24 mouse cellular contexts compared by ENCODE assay signal in the genomic region with DNA sequence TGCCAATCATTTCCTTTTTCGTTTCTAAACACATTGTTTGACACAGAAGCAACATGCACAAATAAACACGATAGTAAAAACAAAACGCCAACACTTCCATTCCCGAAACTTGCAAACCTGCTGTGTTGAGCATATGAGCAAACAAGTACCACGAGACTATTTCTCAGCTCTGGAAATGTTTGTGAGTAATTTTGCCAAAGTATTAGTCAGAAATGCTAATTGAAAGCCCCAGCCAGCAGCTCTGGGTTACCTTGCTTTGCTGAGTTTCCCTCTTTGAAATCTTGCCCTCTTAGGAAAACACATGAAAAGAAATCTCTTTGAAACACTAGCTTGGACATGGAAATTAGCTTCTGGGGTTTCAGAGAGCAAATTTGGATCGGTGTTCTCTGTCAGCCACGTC. TPM values are rescaled to one million over a fixed set of nuclear protein-coding genes. Genes with fewer than 3 reads are reported as not detected.
DNase-seq lines count a peak whose midpoint lies in the region; ATAC-seq and TF ChIP-seq lines count a peak whose summit lies in the region.
"Had no signal": no experiment of that assay in that cellular context is flagged by ENCODE, and none has a peak within 500 bp of the region (broad histone marks: within the 10 kb centered on the region; RNA-seq: fewer than 3 reads in every experiment).

No protein-coding gene starts in this region.

- DNase-seq in forebrain, postnatal 0 days: peak; percentile 39
- peak; percentile 18 for DNase-seq in layer of hippocampus, adult 9-10 months (ENCODE audit: low spot score)
- DNase-seq in layer of hippocampus, postnatal 10 days (ENCODE audit: low spot score in 2 of 2): no peak
- DNase-seq in CH12.LX (ENCODE audit: extremely low read depth): no peak
- DNase-seq in brain, embryonic 14.5 days (ENCODE audit: low read depth): peak; percentile 9
- no peak for DNase-seq in lung, postnatal 36 days
- no peak for DNase-seq in adrenal gland, postnatal 4 days (ENCODE audit: low spot score in 2 of 2)
- DNase-seq: adrenal gland, postnatal 25 days; cerebellum, adult 18-20 months; cerebellum, postnatal 25 days; gastrocnemius, postnatal 14 days; heart, adult 11 months; thymus, adult 2 months; thymus, postnatal 4 days had no signal

- no peak overlapping the region for H3K4me3 ChIP-seq in forebrain, postnatal 0 days (ENCODE audit: low read depth, low read length)
- H3K4me3 ChIP-seq in forebrain, embryonic 15.5 days: no peak overlapping the region
- no peak overlapping the region for H3K4me3 ChIP-seq in CH12.LX (replicated peaks in 1 of 3; ENCODE audit: low read depth in 2 of 3, low read length in 2 of 3, poor library complexity in 1 of 3)
- H3K4me3 ChIP-seq: embryonic facial prominence, embryonic 13.5 days; hindbrain, embryonic 10.5 days; intestine, embryonic 15.5 days; kidney, embryonic 15.5 days; midbrain, embryonic 15.5 days; neural tube, embryonic 12.5 days had no signal

- no peak for TF ChIP-seq CTCF in forebrain, postnatal 0 days (IDR thresholded peaks at IDR 0.05; ENCODE audit: low read depth)
- TF ChIP-seq CTCF in CH12.LX (conservative IDR thresholded peaks at IDR 0.05 in 1 of 2, IDR thresholded peaks at IDR 0.05 in 1 of 2; ENCODE audit: low read depth in 2 of 2, low read length in 2 of 2): no peak
- no peak for TF ChIP-seq CTCF in brain, embryonic 14.5 days (IDR thresholded peaks at IDR 0.05; ENCODE audit: borderline replicate concordance, extremely low read depth, insufficient read depth, insufficient read length)

- no peak for TF ChIP-seq RAD21 in CH12.LX (IDR thresholded peaks at IDR 0.05; ENCODE audit: low read depth, low read length)

- H3K9me3 ChIP-seq in forebrain, postnatal 0 days (ENCODE audit: low read length): no peaks in the 10 kb centered on the region
- no peaks in the 10 kb centered on the region for H3K9me3 ChIP-seq in forebrain, embryonic 15.5 days
- no peaks in the 10 kb centered on the region for H3K9me3 ChIP-seq in CH12.LX (replicated peaks; ENCODE audit: low read length)
- H3K9me3 ChIP-seq: embryonic facial prominence, embryonic 13.5 days; hindbrain, embryonic 10.5 days; intestine, embryonic 15.5 days; kidney, embryonic 15.5 days; midbrain, embryonic 15.5 days; neural tube, embryonic 12.5 days had no signal

- H3K27me3 ChIP-seq in forebrain, postnatal 0 days (ENCODE audit: insufficient read depth, low read length): no peaks in the 10 kb centered on the region
- no peaks in the 10 kb centered on the region for H3K27me3 ChIP-seq in forebrain, embryonic 15.5 days
- no peaks in the 10 kb centered on the region for H3K27me3 ChIP-seq in CH12.LX (replicated peaks)
- H3K27me3 ChIP-seq: embryonic facial prominence, embryonic 13.5 days; intestine, embryonic 15.5 days; kidney, embryonic 15.5 days; midbrain, embryonic 15.5 days; neural tube, embryonic 12.5 days had no signal

- H3K27ac ChIP-seq in forebrain, postnatal 0 days (ENCODE audit: low read depth, low read length): no peak overlapping the region
- no peak overlapping the region for H3K27ac ChIP-seq in forebrain, embryonic 15.5 days (replicated peaks)
- H3K27ac ChIP-seq in CH12.LX (ENCODE audit: insufficient read depth, low read depth): no peak overlapping the region
- H3K27ac ChIP-seq: embryonic facial prominence, embryonic 13.5 days; hindbrain, embryonic 10.5 days; intestine, embryonic 15.5 days; kidney, embryonic 15.5 days; macrophage; midbrain, embryonic 15.5 days; neural tube, embryonic 12.5 days had no signal

- in situ Hi-C loops in CH12.LX (cut with MboI; ENCODE audit: low pct_ligation_motif_present, low pct_unique_long_range_greater_than_20kb, low sequenced_read_pairs): no loop called here

- ATAC-seq in forebrain, postnatal 0 days: peak; percentile 8; the same call in 1 of the 2 replicates
- ATAC-seq in forebrain, embryonic 15.5 days (replicated peaks): no peak
- ATAC-seq: hindbrain, embryonic 16.5 days; intestine, embryonic 15.5 days; midbrain, embryonic 15.5 days had no signal

- H3K9ac ChIP-seq in forebrain, postnatal 0 days: no peak overlapping the region
- no peak overlapping the region for H3K9ac ChIP-seq in forebrain, embryonic 15.5 days (replicated peaks)
- no peak overlapping the region for H3K9ac ChIP-seq in CH12.LX (ENCODE audit: insufficient read depth, low read depth)
- H3K9ac ChIP-seq: embryonic facial prominence, embryonic 13.5 days; intestine, embryonic 15.5 days; kidney, embryonic 15.5 days; midbrain, embryonic 15.5 days; neural tube, embryonic 12.5 days had no signal

- H3K4me1 ChIP-seq in forebrain, postnatal 0 days (ENCODE audit: insufficient read depth): no peaks in the 10 kb centered on the region
- 0 out of 2 replicates have a peak, but pooled peaks cover 3% of the 10 kb centered on the region for H3K4me1 ChIP-seq in forebrain, embryonic 15.5 days
- no peaks in the 10 kb centered on the region for H3K4me1 ChIP-seq in CH12.LX (ENCODE audit: control insufficient read depth in 1 of 2, insufficient read depth in 2 of 2)
- H3K4me1 ChIP-seq: hindbrain, embryonic 10.5 days; intestine, embryonic 15.5 days; kidney, embryonic 15.5 days; midbrain, embryonic 15.5 days; neural tube, embryonic 12.5 days had no signal

- H3K36me3 ChIP-seq in forebrain, postnatal 0 days (ENCODE audit: insufficient read depth): no peaks in the 10 kb centered on the region
- H3K36me3 ChIP-seq in forebrain, embryonic 15.5 days: no peaks in the 10 kb centered on the region
- no peaks in the 10 kb centered on the region for H3K36me3 ChIP-seq in CH12.LX (replicated peaks in 1 of 2; ENCODE audit: control insufficient read depth in 1 of 2, insufficient read depth in 1 of 2, low read length in 1 of 2)
- H3K36me3 ChIP-seq: embryonic facial prominence, embryonic 13.5 days; hindbrain, embryonic 10.5 days; intestine, embryonic 15.5 days; kidney, embryonic 15.5 days; midbrain, embryonic 15.5 days; neural tube, embryonic 12.5 days had no signal

- no peak for TF ChIP-seq POLR2A in CH12.LX (IDR thresholded peaks at IDR 0.05; ENCODE audit: low read depth, low read length)
- no peak for TF ChIP-seq POLR2A in brain, embryonic 14.5 days (IDR thresholded peaks at IDR 0.05; ENCODE audit: borderline replicate concordance, extremely low read depth, insufficient read depth, insufficient read length, poor library complexity, severe bottlenecking)

- 32% methylated on average over 7 of the region's 7 CpGs for WGBS in forebrain, postnatal 0 days
- 59% methylated on average over 7 of the region's 7 CpGs for WGBS in forebrain, embryonic 15.5 days

- H3K79me2 ChIP-seq in CH12.LX (replicated peaks; ENCODE audit: control insufficient read depth, extremely low read depth, insufficient read depth, poor library complexity, severe bottlenecking): no peaks in the 10 kb centered on the region

- TF ChIP-seq EP300 in CH12.LX (IDR thresholded peaks at IDR 0.05; ENCODE audit: low read length): no peak

- dilution Hi-C loops in CH12.LX (cut with MboI; ENCODE audit: extremely low pct_ligation_motif_present, extremely low pct_unique_long_range_greater_than_20kb, low sequenced_read_pairs): no loop called here

- H3K4me2 ChIP-seq in forebrain, postnatal 0 days (ENCODE audit: low read depth): no peak overlapping the region
- H3K4me2 ChIP-seq in forebrain, embryonic 15.5 days (replicated peaks): no peak overlapping the region
- H3K4me2 ChIP-seq in CH12.LX (ENCODE audit: insufficient read depth, low read depth, poor library complexity, severe bottlenecking): peak overlapping the region; percentile 29
- H3K4me2 ChIP-seq: embryonic facial prominence, embryonic 13.5 days; heart, embryonic 11.5 days; intestine, embryonic 15.5 days; kidney, embryonic 15.5 days; midbrain, embryonic 15.5 days; neural tube, embryonic 12.5 days had no signal

TF ChIP-seq in CH12.LX, 34 proteins besides CTCF, POLR2A, EP300 and RAD21:
- TF ChIP-seq BHLHE40 (IDR thresholded peaks at IDR 0.05; ENCODE audit: low read depth, low read length): no peak
- TF ChIP-seq USF2 (conservative IDR thresholded peaks at IDR 0.05; ENCODE audit: low read depth, low read length): no peak
- no peak for TF ChIP-seq USF1 (IDR thresholded peaks at IDR 0.05; ENCODE audit: low read depth, low read length)
- TF ChIP-seq HCFC1 (IDR thresholded peaks at IDR 0.05; ENCODE audit: low read depth, low read length): no peak
- no peak for TF ChIP-seq MAFK (IDR thresholded peaks at IDR 0.05; ENCODE audit: insufficient replicate concordance, low read length)
- no peak for TF ChIP-seq JUN (IDR thresholded peaks at IDR 0.05; ENCODE audit: insufficient read depth, low read depth, low read length)
- TF ChIP-seq MXI1 (IDR thresholded peaks at IDR 0.05; ENCODE audit: low read depth, low read length): no peak
- TF ChIP-seq SIN3A (IDR thresholded peaks at IDR 0.05; ENCODE audit: low read length): no peak
- TF ChIP-seq UBTF (IDR thresholded peaks at IDR 0.05; ENCODE audit: low read depth, low read length): no peak
- no peak for TF ChIP-seq E2F4 (IDR thresholded peaks at IDR 0.05; ENCODE audit: insufficient replicate concordance, low read depth, low read length)
- TF ChIP-seq ETS1 (conservative IDR thresholded peaks at IDR 0.05; ENCODE audit: low read depth, low read length): no peak
- no peak for TF ChIP-seq JUND (conservative IDR thresholded peaks at IDR 0.05; ENCODE audit: low read depth, low read length)

RNA-seq across cellular contexts. Expression of a gene that starts 45.4 kb away (rescaled TPM):
- 12.9 and 31.0 TPM in 2 replicates for total RNA-seq in forebrain, postnatal 0 days (2014; rRNA removed)
- polyA plus RNA-seq in forebrain, postnatal 0 days (2015; fragmentation: Nextera tagmentation; extraction: Ambion mirVana): 3.7 and 3.8 TPM in 2 replicates
- polyA plus RNA-seq in forebrain, embryonic 15.5 days (2015; fragmentation: Nextera tagmentation; extraction: Ambion mirVana): 1.5 and 1.9 TPM in 2 replicates
- total RNA-seq in layer of hippocampus, postnatal 10 days (2021): 10 to 100 TPM; 15.4 to 16.8 TPM
- total RNA-seq in CH12.LX (2012; rRNA removed) (0.13 and 0.34 TPM in 2 replicates), CH12.LX (2014; rRNA removed) (0.26 and 0.39 TPM in 2 replicates)
- polyA plus RNA-seq in CH12.LX (2012; ENCODE audit: insufficient read length, low read depth): 0.53 TPM in 2 replicates
- polyA plus RNA-seq in brain, embryonic 14.5 days (2012; rRNA removed): 1.5 and 1.8 TPM in 2 replicates
- 10 to 100 TPM; 10.3 to 10.6 TPM for total RNA-seq in adrenal gland, postnatal 4 days (2021)

Comparison
In these comparisons a context has a peak if more than half of its experiments do, and no peak if none do; other contexts are left out.
1. DNase-seq: peak in forebrain, postnatal 0 days (single experiment), layer of hippocampus, adult 9-10 months (single experiment) and brain, embryonic 14.5 days (single experiment); none in layer of hippocampus, postnatal 10 days (0 of 2), CH12.LX (single experiment), lung, postnatal 36 days (single experiment) and adrenal gland, postnatal 4 days (0 of 2).